Mouse (Mus musculus) erythroblast, embryonic 14.5 days (primary cell): ENCODE measurements around the gene Fkbp5. TPM values are rescaled to one million over a fixed set of nuclear protein-coding genes. Genes with fewer than 3 reads are reported as not detected.

Experiments
- H3K27me3 ChIP-seq: 2 replicates; pipeline ENCODE4 v1.6.1; 2012; ENCODE audit warnings: inconsistent platforms; ENCODE audit not compliant: control insufficient read depth
- H3K36me3 ChIP-seq: 2 replicates; pipeline ENCODE4 v1.6.1; 2012; ENCODE audit warnings: mild to moderate bottlenecking, inconsistent platforms; ENCODE audit not compliant: control insufficient read depth
- H3K4me1 ChIP-seq: 2 replicates; pipeline ENCODE4 v1.6.1; 2012; ENCODE audit warnings: inconsistent platforms; ENCODE audit not compliant: control insufficient read depth
- H3K4me3 ChIP-seq: replicated peaks from 2 replicates; pipeline ENCODE3; 2012; ENCODE audit warnings: moderate library complexity, mild to moderate bottlenecking, inconsistent platforms
- H3K9me3 ChIP-seq: 2 replicates; pipeline ENCODE4 v1.6.1; 2012; ENCODE audit warnings: low read length, inconsistent platforms, mixed read lengths; ENCODE audit not compliant: control insufficient read depth
- GATA1 ChIP-seq: IDR thresholded peaks from 2 replicates; pipeline ENCODE4 v1.6.1; 2012; ENCODE audit warnings: low read length, inconsistent platforms, mixed read lengths
- TAL1 ChIP-seq: IDR thresholded peaks from 3 replicates; pipeline ENCODE4 v1.6.1; 2012; ENCODE audit warnings: low read length, inconsistent platforms, mixed read lengths
- polyA plus RNA-seq: library from polyadenylated mRNA; stranded (reverse); fragments of >175 nt; gene quantifications from 2 replicates; pipeline ENCODE4 v1.2.3, GENCODE M21; 2012

The Fkbp5 gene
- polyA plus RNA-seq, 1 experiment: 0.32 TPM

DNA sequence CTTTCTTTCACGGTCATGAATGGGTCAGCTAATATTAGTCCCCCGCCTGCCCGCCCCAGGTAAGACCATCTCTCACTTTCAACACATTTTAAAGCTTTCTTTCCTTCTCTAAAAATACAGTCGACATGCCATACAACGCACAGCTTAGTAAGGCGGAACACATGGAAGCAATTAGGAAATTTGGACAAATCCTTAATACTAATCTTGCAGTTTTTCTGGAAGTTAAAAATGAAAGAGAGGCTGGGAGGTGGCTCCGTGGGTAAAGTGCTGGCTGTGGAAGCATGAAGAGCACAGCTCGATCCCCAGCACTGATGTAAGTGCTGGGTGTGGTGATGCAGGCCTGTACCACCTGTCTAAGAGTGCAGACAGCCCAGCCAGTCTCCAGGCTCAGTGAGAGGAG is 39.9 kb downstream of the Fkbp5 start:
- H3K36me3 ChIP-seq: no peaks in the 10 kb centered on the region
- H3K4me1 ChIP-seq: no peaks in the 10 kb centered on the region
- TF ChIP-seq GATA1 (no peak), TAL1 (no peak)
- H3K4me3 ChIP-seq: no peak overlapping the region
- no peaks in the 10 kb centered on the region for H3K9me3 ChIP-seq
- no peaks in the 10 kb centered on the region for H3K27me3 ChIP-seq

DNA sequence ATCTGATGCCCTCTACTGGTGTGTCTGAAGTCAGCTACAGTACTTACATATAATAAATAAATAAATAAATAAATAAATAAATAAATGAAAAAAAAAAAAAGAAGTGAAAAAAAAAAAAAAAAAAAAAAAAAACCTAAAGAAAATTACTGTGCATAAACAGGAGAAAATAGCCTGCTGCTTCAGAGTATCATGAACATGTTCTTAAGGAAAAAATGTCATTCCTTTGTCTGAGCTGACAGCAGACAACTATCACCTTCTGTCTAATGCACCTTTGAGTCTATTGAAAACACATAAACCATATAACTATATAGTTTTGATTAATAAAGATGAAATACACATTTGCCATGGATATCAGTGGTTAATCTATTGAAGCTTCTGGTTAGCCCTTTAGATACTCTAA is 40.9 kb downstream of the Fkbp5 start:
- H3K4me1 ChIP-seq: no peaks in the 10 kb centered on the region
- H3K27me3 ChIP-seq: no peaks in the 10 kb centered on the region
- no peak overlapping the region for H3K4me3 ChIP-seq
- TF ChIP-seq GATA1: no peak
- no peak for TF ChIP-seq TAL1
- no peaks in the 10 kb centered on the region for H3K9me3 ChIP-seq
- no peaks in the 10 kb centered on the region; the same call in 1 of the 2 replicates for H3K36me3 ChIP-seq

DNA sequence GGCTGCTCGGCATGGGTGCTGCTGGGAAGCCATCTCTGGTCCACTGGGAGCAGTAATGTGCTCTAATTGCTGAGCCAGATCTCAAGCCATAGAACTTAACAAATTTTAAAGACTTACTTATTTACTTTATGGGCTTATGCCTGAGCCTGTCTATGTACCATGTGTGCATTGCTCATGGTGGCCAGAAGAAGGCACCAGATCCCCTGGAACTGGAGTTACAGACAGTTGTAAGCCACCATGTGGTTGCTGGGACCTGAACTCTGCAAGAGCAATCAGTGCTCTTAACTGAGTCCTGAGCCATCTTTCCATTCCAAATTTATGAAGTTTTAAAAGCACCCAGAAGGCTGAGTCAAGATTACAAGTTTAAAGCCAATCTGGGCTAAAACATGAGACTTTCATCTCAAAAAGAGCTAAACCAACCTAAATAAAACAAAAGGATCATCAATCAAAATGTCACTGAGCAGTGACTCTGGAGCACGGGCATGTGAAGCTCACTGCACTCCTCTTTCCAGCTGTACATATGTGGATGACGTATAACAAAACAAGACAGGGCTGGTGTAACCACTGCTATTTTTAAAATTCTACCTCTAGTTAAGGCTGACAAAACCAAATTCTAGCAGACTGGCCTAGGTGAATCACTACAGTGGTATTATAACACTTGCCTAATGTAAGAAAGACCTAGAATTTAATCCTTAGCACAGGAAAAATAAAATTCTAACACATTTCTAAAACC is 41.6 kb downstream of the Fkbp5 start:
- H3K4me3 ChIP-seq: no peak overlapping the region
- H3K27me3 ChIP-seq: no peaks in the 10 kb centered on the region
- no peaks in the 10 kb centered on the region for H3K9me3 ChIP-seq
- TF ChIP-seq GATA1 (no peak), TAL1 (no peak)
- H3K4me1 ChIP-seq: no peaks in the 10 kb centered on the region
- no peaks in the 10 kb centered on the region; the same call in 1 of the 2 replicates for H3K36me3 ChIP-seq

DNA sequence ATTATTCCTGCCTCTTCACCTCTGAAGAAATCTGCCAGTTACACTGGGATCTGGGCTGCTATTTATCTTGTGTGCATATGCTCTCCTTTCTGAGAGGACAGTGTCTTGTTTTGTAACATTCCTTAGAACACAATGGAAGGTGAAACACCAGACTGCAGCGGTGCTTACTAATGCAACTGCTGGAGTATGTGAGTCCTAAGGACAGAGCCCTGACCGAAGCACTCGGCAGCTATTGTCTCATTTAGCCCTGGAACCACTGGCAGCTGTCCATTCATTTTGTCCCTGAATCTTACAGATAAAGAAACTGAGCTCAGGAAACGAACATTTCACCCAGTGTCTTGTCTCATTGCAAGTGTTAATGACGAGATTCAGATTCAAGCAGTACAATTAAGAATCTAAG is 44.6 kb downstream of the Fkbp5 start:
- TF ChIP-seq GATA1 (no peak), TAL1 (no peak)
- Histone ChIP-seq H3K4me3 (no peak overlapping the region), H3K4me1 (peaks cover 2% of the 10 kb centered on the region), H3K36me3 (no peaks in the 10 kb centered on the region; the same call in 1 of the 2 replicates), H3K9me3 (no peaks in the 10 kb centered on the region), H3K27me3 (no peaks in the 10 kb centered on the region)

DNA sequence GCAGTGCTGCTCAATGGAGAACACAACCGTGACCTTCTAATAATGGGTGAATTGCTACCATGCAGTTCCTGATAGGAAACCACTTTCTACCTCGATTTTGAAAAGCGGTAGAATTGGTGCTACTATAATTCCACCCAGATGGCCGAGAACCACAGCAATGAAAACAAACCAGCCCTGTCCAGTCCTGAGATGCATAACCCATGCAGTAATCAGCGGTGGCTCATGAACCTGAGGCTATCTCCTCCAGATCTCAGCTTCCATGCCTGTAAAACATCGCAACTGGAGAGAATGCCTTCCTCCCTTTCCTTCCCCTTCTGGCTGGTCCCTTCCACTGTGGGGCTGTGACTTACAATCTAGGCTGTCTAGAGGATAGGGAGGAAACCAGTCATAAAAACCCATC is 46.5 kb downstream of the Fkbp5 start:
- TF ChIP-seq TAL1 (no peak), GATA1 (no peak)
- H3K9me3 ChIP-seq: no peaks in the 10 kb centered on the region
- H3K4me3 ChIP-seq: no peak overlapping the region
- H3K27me3 ChIP-seq: no peaks in the 10 kb centered on the region
- H3K36me3 ChIP-seq: no peaks in the 10 kb centered on the region; the same call in 1 of the 2 replicates
- peaks cover 3% of the 10 kb centered on the region for H3K4me1 ChIP-seq

DNA sequence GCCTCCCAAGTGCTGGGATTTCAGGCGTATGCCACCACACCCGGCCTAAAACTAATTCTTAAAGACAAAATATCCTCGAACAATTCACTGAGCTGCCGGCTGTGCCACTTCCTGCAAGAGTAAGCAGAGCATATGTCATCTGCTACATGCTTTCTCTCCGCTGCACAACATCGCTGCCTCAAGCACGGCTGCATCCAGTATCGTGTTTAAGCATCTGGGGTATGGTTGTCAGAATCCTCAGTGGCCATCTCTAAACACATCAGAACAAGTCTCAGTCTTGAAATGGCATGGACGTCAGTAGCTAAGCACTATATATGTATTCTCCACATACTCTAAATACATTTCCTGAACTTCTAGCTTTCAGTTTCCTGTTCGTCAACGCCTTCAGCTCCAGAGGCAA is 49.6 kb downstream of the Fkbp5 start:
- TF ChIP-seq TAL1 (no peak), GATA1 (no peak)
- Histone ChIP-seq H3K9me3 (no peaks in the 10 kb centered on the region), H3K36me3 (no peaks in the 10 kb centered on the region; the same call in 1 of the 2 replicates), H3K4me1 (peaks cover 3% of the 10 kb centered on the region), H3K4me3 (no peak overlapping the region), H3K27me3 (no peaks in the 10 kb centered on the region)

DNA sequence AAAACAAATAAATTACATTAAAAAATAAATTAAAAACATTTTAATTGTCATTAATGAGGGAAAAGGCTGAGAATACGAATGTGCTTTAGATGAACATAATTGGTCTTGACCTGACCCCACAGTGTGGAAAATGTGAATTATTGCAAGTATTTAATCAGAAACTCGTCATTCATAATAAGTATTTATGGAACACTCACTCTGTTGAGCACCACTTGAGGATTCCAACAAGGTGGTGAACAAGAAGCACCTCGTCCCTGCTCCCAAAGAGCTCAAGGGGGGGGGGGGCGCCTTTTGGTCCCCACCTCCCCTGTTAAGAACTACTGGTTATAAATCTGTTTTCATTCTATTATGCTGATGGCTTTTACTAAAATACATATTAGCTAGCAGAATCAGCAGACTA is 51.4 kb downstream of the Fkbp5 start:
- no peaks in the 10 kb centered on the region for H3K36me3 ChIP-seq
- no peak for TF ChIP-seq GATA1
- TF ChIP-seq TAL1: no peak

DNA sequence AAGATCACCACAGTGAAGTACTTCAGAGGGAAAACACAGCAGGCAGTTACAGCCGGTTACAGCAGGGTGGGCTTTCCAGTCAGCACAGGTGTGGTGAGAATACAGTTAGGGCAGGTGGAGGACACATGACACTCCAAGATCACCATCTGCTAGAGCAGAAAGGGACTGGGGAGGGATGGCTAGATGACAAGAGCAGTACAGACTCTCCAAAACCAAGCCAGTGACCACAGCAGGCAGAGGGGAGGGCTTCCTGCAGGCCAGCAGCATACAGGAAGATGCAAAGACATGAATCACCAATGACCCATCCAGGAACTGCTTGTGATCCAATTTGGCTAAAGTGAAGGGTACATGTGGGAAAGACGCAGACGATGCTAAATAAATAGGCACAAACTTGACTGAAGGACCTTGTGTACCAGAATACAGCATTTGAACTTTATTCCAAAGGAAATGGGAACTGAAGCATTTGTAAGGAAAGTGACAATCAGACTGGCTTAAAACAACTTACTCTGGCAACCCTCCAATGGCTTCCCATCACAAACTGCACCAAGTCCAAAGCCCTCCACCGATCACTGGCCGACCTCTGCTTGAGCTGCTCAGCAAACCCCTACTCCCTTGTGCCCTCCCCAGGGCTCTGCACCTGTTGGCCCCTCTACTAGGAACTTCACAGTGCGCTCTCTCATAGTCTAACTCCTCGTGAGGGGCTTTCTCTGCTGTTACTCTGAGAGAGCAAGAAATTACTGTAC is 53.5 kb downstream of the Fkbp5 start:
- Histone ChIP-seq H3K36me3 (no peaks in the 10 kb centered on the region), H3K9me3 (no peaks in the 10 kb centered on the region), H3K4me1 (peaks cover 3% of the 10 kb centered on the region), H3K4me3 (no peak overlapping the region), H3K27me3 (no peaks in the 10 kb centered on the region)
- TF ChIP-seq TAL1: no peak
- TF ChIP-seq GATA1: no peak

More for the DNA sequence above, 51.4 kb downstream of the Fkbp5 start:
- no peaks in the 10 kb centered on the region for H3K27me3 ChIP-seq
- H3K4me3 ChIP-seq: no peak overlapping the region
- H3K9me3 ChIP-seq: no peaks in the 10 kb centered on the region
- peaks cover 3% of the 10 kb centered on the region for H3K4me1 ChIP-seq

DNA sequence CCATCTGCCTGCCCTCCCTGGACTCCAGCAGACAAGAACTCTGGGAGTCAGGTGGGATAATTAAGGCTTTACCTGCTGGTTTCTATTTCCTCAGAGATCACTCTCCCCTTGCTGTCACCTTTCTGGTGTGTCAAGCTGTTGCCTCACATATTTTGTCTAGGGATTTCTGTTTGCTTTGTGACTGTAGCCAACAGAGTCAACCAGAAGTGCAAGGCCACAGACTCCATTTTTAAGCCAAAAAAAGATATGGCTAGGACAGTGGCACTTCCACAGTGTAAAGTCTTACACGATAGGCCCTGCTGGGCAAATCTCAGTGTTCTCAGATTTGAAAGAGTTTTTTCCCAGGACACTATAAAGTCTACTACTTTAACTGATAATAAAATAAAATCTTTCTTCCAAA is 56.9 kb downstream of the Fkbp5 start:
- Histone ChIP-seq H3K27me3 (no peaks in the 10 kb centered on the region), H3K9me3 (no peaks in the 10 kb centered on the region), H3K36me3 (no peaks in the 10 kb centered on the region), H3K4me3 (no peak overlapping the region), H3K4me1 (no peaks in the 10 kb centered on the region)
- TF ChIP-seq TAL1: no peak
- TF ChIP-seq GATA1: no peak
